Mouse (Mus musculus) retina, embryonic 14.5 days (tissue): Measurements from ENCODE around the gene Rnf150.

Experiments
- DNase-seq: peaks from one replicate; pipeline ENCODE4 v3.0.0-alpha.2; 2015; ENCODE audit warnings: low spot score

The Rnf150 gene

DNA sequence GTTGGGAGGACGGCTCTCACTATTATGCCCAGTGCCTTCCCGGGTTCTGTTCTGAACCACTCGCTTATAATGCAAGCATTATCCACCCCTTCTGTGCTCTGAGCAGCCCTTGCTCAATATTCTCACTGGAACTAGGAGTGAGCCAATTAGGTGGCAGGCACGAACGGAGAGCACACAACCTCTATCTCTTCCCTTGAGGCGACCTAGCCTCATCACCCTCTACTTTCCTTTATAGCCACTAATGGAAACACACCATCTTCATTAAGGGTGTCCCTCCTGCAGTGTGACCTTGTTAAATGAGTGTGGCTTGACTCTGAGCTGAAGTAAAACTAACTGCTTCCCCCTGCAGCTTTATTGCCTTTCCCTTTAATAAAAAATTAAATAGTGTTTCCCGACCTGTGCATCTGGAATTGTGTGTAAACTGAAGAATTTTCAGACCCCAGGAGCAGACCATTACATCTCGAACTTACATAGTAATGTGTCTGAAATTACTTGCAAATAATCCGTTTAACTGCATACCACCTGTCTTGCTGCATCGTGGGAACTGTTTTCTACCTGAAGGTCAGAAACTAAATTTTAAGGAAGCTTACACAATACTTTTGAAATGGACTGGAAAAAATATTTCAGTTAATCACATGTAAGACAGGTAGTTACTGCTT is 26.0 kb downstream of the Rnf150 start:
- DNase-seq, result no peak

DNA sequence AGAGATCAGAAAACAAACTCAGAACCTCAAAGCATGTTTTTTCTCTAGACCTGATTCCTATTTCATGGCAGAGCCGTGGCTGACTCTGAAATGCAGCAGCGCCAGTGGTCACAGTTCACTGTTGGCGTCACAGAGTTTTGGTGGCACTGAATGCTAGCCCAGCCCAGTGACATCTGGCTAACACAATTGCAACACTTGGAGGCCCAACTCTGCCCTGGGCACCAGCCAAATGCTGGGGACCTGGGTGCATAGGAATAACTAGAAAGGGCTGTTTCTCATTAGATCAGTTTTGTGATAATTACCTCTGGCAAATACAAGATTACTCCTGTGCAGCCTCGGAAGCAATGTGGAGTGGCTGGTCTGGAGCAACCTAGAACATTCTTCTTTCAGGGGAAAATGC is 31.9 kb downstream of the Rnf150 start:
- DNase-seq, result no peak

DNA sequence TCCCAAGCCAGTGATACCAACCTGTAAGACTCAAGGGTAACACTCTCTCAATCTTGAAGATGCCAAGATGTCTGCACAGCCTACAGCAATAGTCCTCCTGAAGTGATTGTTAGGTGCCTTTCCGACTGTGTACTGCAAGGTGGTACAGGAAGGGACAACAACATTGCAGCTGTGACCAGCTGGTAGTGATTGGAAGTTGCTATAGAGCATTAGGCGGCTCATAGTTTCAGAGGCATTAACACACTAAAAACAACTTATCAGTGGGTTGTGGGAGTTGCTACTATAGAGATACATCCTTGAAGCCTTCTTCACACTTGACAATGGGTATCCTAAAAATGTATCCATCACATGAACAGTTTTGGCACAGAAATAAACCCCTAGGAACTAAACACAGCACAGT is 33.6 kb downstream of the Rnf150 start:
- no peak for DNase-seq

DNA sequence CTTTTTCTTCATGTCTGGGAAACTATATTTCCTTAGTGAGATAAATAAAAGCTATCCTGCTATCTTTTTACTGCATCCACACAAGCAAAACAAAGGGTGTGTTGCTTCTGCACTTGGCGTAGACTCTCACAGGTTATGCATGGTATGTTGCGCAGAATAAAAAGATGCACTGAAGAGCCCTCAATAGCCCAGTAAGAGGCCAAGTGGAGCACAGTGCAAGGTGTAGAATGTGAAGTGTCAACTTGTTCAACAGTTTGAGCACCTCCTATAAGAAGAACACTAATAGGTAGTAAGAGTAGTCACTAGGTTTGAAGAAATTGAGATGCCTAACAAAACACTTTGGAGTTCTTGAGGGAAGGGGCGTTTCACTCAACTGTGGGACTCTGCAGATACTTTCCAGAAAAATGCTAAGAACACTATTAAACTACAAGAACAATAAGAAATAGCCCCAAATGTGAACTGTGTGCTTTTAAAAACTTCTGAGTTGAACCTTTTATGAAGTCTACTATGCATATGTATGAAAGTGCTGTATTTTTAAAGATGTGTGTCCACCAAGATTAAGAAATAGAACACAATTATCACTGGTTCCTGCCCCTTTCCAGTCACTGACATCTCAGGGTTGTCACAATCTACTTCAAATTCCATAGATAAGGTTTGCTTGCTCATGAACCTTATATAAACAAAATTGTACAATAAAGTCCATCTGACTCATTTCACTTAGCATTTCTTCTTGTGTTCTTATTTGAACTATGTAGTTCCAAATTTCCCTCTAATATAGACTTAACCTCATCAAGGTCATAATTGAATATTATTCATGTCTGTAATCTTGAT is 34.7 kb downstream of the Rnf150 start:
- no peak for DNase-seq

DNA sequence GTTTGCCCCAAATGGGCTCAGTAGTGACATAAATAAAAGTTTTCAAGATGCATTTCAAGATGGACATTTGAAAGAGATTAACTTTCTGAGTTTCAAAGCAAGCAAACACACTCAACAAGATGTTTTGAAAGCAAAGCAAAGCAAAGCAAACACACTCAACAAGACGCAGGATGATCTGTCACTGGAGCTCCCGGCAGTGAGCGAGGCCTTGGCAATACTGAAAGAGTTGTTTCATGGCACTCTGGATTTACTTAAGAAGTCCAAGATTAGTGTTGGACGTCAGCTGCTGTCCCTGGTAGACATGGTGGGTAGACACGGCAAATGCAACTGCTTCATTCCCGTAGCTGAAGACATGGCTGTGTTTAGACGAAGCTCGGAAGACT is 35.3 kb downstream of the Rnf150 start:
- no peak for DNase-seq

DNA sequence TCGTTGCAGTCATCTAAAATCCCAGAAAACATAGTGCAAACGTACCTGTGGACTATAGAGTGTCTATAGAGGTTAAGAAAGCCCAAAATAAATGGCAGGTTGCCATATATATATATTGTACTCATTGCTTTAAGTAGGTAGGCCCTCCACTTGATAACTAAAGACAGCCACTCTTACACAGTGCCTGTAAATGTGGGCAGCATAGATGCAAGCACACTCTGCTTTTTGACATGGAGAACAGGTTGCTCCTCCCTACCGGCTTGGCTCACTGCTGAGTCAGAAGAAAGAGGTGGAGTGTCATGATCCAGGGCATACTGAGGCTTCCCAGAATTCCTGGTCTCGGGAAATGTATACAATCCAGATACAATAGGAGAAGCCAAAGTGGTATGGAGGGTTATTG is 37.8 kb downstream of the Rnf150 start:
- no peak for DNase-seq

DNA sequence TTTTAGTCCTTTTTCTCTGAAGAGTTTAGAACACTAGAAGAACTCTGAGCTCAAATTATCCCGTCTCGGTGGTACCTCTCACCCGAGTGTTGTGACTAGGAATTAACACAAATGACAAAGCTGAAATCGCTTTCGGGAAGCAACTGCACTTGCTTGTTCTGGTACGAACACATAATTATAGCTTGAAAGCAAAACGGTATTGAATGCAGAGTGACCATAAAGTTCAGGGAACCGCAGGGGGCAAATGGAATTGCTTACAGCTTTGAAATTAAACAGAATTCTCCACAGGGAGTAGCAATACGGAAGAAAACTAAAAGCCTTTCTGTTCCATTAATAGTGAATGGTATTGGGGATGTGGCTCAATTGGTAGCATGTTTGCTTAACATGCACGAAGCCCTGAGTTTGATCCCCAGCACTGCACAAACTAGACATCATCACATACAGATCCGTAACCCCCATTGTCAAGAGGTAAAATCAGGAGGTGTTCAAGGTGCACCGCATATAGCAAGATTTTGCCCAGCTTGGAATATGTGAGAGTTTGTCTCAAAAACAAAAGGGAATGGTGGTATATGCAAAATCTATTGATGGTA is 38.5 kb downstream of the Rnf150 start:
- DNase-seq, result no peak

DNA sequence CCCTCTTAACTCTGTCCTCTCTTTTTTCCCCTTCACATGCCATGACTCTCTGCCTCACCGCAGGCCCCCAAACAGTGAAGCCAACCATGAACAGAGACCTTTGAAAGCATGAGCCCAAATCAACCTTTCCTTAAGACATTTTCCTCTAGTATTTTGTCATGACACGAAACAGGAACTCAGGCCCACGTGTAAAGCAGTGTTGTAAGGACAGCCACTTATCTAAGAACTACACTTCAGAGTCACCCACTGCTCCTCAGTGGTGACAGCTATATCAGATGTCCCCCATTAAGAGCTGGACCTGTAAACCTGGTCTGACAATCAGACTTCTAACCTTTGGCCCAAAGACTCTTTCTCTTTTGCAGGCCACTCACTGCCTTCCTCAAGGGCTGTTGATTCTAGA is 40.3 kb downstream of the Rnf150 start:
- no peak for DNase-seq

DNA sequence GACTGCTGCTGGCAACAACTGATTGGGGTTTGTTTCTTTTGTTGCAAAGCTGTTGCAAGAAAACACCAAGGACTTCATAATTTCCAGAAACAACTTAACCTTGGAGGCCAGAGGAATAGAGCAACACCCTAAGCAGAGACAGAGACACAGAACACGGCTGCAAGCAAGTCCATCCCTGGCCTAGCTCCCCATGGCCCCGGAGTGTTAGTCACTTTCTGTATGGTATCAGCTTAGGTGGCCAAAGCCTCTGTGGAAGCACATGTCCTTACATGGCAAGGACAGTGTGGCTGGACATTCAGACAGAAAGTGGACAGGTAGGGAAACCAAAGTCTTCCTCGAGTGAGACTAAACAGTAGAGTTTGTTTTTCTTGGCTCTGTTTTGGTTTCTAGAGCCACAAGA is 44.1 kb downstream of the Rnf150 start:
- no peak for DNase-seq

DNA sequence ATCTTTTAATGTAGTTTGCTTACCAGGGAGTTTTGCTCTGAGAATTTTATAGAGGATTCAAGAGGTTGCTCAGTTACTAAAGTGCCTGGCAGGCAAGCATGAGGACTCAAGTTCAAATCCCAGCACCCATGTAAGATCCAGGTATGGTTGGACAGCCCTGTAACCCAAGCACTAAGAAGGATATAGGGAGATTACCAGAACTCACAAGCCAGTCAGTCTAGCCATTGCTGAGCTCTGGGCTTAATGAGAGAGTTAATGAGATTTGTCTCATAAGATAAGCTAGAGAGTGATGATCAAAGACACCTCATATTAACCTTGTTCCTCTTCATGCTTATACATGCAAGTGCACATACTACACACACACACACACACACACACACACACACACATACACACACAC is 48.3 kb downstream of the Rnf150 start:
- no peak for DNase-seq

DNA sequence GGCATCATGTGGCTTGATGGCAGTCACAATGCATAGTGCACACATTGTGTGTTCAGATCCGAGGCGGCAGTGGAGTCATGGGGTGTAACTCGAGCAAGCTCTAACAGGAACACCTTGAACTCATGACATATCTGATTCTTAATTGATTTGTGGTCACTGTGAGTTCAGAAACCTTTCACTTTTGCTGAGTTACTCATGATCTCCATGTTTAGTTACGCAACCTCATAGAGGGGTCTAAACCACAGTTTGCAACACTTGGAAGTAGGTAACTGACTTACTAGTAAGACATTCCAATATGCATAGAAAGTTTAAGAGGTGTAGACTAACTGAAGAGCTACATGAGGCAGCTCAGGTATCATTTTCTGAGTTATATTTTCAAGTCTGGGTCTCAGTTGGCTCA is 49.1 kb downstream of the Rnf150 start:
- DNase-seq, result no peak

DNA sequence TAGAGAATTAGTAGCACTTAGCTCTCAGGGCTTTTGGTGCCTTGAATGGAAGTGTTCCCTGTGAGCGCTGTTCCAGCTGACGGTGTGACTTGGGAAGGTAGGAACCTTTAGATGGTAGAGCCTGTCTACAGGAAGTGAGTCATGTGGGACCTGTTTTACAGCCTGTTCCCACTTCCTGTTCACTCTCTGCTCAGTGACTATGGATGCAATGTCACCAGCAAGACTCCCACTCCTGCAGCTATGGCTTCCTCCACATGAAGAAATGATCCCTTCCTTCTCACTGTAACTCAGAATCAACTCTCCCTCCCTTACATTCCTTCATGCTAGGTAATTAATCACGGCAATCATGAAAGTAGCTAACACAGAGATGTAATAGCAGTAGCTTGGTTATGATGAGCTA is 51.4 kb downstream of the Rnf150 start:
- no peak for DNase-seq

DNA sequence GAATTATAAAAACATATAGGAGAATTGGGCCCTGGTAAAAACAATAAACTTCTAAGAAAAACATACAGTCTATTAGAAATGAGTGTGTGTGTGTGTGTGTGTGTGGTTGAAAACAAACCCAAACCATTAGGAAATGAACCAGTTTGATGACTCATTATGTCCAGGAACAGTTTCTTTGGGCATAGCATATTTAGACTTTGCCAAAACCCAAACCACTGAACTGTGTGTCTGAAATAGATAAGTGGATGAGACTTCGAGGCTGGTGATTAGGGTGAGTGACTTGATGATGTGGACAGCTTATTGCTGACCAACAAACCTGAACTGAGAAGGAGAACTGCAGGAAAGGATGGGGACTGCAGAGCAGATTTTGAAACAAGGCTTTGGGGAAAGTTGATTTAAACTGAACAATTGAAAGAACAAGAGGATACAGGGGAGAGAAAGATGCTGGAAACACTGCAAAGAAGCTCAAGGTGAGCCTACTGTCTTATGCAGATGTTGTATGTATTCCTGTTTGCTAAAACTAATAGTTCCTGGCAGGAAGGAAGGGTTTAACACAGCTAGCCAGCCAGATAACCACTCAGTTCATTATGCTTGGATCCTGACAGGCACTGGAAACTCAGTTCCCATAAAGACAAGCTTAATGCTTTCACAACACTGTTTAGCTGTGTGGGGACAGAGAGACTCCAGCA is 53.8 kb downstream of the Rnf150 start:
- DNase-seq, result no peak

DNA sequence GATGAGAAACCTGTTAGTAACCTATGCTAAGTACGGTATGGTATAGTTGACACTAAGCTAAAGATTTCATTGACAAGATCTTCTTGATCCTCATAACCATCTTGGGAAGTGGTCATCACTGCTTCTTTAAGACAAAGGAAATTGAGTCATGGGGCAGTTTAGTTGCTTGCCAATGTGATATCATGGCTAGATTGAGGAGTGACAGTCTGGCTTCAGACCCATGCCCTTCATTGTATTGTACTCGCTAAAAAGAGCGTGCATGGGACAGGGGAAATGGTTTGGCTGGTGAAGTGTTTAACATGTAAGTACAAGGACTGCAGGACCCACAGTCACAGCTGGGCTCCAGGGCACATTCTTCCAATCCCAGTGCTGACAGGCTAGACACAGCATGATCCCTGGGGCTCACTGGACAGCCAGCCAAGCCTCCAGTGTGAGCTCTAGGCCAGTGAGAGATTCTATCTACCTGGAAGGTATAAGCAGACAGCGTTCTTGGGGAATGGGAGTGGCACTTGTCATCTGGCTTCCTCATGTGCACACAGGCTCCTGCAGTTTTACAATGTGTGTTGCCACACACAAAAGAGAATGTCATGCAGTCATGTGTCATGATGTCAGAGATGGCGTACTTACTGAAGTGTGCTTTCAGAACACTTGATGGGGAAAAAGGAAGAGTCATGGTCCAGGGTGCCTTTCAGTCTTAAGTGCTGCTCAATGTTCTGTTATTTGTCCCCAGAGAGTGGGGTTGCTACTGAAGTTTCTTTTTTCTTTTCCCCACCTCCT is 54.6 kb downstream of the Rnf150 start:
- DNase-seq, result no peak

DNA sequence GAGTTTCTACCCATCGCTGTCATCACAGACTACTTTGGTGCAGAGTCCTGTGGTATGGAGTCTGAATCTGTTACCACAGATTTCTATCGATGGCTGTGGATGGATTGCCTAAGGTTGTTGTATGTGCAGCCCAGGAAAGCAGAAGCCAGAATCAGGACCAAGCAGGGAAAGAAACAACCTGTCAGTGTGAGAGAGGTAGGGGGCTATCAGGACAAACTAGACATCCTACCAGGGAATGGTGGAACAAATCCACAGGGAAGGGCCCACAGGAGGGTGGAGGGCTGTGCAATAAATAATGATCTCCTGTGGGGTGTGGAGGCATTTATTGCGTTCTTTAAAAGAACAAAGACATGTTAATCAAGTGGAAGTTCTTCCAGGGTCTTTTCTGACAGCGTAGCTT is 56.5 kb downstream of the Rnf150 start:
- DNase-seq, result no peak

DNA sequence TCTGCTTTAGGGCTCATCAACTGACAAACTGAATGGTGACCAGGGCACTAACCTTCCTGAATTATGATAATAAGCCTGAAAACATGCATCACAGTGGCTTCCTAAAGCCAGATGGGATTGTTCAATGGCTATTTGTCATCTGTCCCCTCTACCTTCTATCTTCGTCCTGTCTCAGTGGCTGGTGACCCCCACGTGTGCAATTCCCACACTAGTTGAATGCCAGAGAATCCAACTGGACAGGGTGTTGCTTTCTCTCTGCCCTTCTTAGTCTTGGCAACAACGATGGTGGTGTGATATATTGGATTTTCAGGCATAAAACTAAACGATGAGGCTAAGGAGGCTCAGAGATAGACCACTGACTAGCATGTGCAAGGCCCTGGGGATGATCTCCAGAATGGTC is 57.0 kb downstream of the Rnf150 start:
- no peak for DNase-seq

DNA sequence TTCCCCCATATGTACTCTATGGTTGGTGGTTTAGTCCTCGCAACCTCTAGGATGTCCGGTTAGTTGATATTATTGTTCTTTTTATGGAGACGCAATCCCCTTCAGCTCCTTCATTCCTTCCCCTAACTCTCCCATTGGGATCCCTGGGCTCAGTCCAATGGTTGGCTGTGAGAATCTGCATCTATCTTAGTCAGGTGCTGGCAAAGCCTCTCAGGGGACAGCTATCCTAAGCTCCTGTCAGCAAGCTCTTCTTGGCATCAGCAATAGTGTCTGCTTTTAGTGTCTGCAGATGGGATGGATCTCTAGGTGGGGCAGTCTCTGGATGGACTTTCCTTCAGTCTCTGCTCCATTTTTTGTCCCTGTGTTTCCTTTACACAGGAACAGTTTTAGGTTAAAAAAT is 62.1 kb downstream of the Rnf150 start:
- DNase-seq, result no peak

DNA sequence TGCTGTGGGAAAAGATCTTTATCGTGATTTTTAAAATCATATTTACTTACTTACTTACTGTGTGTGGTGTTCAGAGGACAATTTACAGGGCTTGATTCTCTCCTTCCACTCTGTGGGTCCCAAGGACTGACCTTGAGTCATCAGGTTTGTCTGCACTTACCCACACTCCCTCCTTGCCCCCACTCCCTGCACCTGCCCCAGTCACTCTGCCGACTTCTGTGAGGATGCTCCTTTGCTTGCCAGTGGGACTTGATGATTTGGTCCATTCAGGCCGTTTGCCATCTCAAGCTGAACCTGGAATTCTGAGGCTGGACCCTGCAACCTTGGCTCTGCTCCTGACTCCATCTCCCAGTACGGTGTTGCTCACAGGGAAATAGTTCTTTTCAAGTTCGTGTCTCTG is 63.4 kb downstream of the Rnf150 start:
- no peak for DNase-seq

DNA sequence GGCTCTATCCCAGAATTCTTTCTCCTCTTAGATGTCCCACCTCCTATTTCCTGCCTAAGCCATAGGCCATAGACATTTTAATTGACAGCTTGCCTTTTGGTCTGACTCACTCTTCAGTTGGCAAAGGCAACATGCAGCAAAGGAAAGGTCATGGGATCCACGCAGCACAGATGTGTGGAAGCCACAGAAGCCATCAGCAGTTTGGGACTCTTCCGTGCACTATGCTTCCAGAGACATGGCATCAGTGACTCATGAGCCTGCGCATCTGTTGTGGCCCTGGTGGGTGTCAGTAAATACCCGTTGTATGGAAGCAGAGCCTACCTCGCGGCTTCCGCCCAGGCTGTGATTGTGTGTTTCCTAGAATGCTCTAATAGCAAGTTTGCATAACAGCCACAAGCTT is 68.4 kb downstream of the Rnf150 start:
- DNase-seq, result no peak

DNA sequence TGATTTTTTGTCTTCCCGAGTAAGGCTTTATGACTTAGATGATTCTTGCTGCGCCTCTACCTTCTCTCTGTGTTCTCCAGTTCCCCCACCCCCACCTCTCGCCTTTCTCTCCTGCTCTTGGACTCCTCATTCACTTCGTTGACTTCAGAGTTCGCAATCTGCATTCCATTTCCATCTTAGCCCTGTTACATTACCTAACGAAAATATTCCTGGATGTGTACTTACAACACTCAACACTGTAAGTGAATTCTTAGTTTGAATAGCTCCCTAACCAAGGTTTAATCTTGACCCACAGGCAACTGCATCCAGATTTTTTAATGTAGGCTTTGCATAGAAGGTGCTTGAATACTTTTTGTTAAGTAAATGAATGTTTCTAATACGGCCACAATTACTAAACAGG is 73.0 kb downstream of the Rnf150 start:
- DNase-seq, result no peak

DNA sequence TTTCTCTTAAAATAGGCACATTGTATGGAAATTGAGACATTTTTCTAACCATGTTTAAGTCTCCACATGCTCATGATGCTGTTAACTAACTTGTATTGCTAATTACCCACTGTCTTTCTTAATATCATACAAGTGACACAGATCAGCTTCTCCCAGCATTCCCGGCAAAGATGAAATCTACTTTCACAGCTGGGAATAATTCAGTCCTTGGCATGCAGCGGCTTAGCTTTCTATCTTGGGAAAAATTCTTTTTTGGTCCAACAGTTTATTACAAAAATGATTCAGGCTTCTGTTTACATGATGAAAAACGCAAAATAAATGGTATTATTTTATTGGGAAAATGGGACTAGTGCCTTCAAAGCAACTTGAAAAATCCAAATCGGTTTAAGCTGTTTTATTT is 73.7 kb downstream of the Rnf150 start:
- no peak for DNase-seq

DNA sequence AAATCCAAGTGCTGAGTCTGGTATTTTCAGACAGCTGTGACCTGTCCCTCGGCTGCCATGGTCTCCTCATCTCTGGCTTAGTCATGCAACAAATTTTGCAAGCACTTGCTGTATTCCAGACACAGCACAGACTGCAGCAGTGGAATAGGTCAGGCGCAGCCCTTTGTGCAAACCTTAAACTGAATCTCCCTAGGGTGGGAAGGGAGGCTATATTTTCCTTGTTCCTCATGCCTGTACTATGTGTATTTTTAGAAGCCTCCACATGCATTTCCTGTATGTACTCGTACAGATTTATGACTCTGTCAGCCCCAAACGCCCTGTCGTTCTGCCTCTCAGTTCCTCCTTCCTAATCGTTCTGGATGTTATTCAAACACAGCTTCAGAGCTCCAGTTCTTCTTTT is 76.8 kb downstream of the Rnf150 start:
- no peak for DNase-seq
